Mouse (Mus musculus) yolk sac, embryonic 10.5 days (tissue): Measurements from ENCODE around the gene Anapc16.
"Not testable (repeated sequence)": the region's sequence is repeated elsewhere in the genome, so short reads cannot be mapped to it uniquely, and the experiment has no call there.

ENCODE experiments used
- DNase-seq: peaks from one replicate; pipeline ENCODE4 v3.0.0-alpha.2; 2017; ENCODE audit warnings: low spot score

Anapc16 gene

DNA sequence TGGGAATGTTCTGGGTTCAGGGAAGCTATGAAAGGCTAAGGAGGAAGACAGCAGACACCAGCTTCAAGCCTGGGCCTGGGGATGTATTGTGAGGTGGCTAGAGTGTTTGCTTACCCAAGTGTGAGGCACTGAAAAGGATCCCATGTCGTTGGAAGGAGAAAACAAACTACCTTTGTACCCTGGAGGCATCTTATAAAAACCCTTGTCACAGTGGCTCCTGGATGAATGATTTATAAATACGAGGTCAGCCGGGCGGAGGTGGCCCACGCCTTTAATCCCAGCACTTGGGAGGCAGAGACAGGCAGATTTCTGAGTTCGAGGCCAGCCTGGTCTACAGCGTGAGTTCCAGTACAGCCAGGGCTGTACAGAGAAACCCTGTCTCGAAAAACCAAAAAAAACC lies 1.3 kb downstream of the Anapc16 start:
- peak; percentile 68 for DNase-seq

DNA sequence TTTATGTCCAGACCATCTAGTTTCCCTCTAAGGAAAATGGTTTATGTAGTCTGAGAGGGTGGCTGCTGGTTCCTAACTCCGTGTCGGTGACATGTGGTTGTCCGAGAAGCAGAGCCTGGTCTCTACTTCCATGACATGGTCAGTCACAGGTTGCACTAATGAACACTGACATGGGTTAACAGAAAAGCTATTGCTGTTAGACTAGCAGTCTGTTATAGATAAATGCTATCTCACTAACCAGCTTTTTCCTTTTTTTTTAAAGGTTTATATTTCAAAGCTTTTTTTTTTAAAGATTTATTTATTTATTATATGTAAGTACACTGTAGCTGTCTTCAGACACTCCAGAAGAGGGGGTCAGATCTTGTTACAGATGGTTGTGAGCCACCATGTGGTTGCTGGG lies 3.9 kb downstream of the Anapc16 start:
- DNase-seq: no peak

DNA sequence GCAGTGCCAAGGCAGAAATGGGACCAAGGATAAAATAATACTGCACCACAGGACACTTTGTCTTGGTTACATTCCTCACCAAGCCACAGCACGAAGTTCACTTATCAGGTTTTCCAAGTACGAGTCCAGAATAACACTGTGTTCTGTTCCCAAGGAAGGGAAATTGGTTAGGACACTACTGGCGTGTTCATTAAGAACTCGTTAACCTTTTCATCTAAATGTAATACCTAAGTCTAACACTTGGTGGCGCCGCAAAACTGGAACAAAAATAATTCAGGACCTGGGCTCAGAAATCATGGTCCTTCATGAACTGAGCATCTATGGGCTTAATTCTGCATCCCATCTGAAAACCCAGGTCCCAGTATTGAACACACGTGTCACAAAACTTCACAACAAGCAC lies 5.3 kb downstream of the Anapc16 start:
- peak; percentile 43 for DNase-seq

DNA sequence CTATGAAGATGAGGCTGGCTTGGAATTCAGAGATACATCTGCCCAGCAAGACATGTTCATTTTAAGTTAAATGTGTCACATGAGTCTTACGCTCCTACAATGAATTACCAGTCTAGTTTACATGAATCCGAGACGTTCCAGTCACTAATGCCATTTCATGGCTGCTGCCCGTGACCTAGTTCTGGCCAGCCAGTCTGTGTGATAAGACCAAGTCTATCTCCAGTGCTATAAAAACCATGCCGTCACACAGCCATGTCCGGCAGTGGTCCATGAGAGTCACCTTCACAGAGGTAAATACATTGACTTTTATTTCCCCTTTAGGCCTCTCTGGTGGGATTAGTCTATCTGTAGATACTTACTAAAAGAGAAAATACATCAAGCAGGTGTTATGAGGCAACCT lies 7.0 kb downstream of the Anapc16 start:
- no peak for DNase-seq

DNA sequence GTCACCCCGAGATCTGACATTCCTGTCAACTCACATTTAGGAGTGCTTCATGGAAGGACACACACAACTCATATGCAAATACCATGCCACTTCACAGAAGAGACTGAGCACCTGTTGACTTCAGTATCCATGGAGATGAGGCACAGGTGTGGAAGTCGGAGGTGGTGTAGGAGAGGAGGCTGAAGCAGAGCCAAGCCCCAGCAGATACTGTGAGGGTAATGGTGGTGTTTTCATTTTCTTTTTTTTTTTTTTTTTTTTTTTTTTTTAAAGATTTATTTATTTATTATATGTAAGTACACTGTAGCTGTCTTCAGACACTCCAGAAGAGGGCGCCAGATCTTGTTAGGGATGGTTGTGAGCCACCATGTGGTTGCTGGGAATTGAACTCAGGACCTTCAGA lies 9.1 kb downstream of the Anapc16 start:
- DNase-seq: not testable (repeated sequence)

DNA sequence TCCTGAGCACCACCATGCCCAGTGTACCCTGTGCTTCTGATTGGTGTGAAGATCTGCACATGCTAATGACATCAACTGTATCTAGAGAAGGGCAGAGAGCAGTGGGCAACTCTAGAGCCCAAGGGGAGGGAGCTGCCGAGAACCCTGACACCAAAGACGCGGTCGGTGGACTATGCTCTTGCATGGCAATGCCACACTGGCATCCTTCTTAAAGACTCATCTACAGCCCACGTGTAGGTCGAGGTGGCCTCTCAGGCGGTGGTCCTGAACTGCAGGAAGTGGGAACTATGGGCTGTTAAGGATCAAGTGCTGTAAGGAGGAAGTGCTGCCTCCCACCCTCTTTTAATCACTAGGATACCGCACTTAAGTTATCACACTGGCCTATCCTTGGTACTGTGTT lies 10.9 kb downstream of the Anapc16 start:
- DNase-seq: no peak

DNA sequence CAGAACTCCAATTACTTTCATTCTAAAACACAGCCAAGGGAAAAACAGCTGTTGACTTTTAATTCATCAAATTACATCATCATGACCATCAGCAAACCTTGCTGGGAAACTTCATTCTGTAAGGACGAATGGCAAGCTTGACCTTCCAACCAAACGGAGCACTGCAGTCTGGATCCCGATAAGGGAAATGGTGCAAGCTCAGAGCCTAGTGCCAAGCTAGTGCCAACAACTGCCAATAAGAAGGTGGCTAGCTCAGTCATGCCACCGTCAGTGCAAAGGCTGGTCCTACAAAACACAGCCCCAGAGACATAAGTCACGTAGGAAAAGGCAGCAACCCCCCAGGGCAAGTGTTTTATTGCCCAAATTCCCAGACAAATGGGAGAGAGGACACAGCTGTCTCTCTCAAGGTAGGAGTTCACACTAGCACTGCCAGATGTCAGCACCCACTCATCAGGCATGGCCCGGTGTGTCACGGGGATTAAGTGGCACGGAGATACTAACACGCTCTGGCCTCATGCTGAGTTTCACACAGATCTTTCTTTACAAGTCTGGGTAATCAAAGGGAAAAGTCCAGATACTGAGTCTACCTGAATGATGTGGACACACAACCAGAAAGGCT lies 11.6 kb downstream of the Anapc16 start:
- DNase-seq: no peak

DNA sequence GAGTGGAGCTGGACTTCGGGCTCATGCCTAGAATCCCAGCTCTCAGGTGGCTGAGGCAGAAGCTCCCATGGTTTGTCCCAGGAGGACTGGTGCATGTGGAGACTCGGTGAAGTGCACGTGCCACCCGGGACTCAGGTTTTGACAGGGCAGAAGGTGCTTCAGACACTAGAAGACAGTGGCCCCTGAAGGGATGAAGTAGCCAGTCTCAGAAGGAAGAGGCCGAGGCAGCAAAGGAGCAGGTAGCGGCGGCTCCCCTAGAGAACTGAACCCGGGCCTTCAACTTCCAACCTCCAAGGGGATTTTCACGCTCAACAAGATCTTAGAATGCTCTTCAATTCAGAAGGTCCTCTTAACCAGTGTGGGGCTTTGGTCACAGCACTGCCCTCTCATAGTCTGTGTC lies 12.5 kb downstream of the Anapc16 start:
- no peak for DNase-seq

DNA sequence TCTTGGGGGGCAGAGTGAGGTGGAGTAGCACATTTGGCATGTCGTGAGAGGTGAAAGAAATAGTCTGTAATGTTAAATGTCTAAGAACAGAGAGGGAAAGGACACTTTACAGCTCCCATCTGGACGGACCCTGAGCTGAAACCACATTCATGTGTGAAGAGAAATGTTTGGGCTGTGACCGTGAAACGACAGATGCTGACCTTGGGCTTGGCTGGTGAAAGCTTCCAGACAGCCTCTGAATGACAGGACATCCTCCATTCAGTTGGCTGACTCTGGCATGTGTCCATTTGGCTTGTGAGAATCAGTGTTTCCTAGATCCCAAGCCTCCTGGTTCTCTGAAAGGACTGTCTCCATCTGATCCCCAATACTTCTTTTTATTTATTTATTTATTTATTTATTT lies 14.9 kb downstream of the Anapc16 start:
- no peak for DNase-seq

DNA sequence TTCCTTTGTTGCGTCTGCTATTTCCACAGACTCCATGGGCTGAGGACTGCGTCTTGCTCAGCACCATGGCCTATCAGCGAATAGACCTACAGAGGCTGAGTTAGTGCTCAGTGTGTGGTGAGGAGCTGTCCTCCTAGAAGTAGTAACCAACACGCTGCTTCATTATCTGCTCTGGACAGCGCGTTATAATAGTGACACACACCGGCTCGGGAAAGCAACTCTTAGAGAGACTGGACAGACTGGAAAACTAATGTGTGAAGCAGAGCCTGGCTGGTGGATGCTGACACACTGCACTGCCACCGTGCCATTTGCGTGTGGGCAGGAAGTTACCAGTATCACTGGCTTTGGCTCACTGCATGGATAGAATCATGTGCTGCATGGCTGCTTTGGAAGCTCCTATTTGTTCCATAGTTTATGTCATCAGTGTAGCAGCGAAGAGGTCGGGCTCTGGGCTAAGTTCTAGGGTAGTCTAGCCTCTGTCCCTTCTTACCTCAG lies 20.5 kb downstream of the Anapc16 start:
- DNase-seq: no peak

DNA sequence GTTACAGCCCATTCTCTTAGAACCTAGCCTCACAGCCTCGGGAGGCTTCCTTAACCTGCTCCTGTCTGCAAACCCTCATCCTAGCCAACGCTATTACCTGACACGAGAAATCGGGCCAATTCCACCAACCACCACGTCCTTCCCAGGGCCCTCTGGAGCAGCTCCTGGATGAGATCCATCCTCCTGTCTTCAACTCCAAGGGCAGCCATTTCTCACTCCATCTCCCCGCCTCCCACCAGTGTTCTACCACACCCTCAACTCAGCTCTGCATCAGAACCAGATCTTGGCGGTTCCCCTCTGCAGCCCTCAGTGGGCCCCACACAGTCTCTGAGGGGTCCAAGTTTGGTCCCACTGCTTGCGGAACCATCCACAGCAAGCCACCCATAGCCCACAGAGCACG lies 21.1 kb downstream of the Anapc16 start:
- DNase-seq: no peak

DNA sequence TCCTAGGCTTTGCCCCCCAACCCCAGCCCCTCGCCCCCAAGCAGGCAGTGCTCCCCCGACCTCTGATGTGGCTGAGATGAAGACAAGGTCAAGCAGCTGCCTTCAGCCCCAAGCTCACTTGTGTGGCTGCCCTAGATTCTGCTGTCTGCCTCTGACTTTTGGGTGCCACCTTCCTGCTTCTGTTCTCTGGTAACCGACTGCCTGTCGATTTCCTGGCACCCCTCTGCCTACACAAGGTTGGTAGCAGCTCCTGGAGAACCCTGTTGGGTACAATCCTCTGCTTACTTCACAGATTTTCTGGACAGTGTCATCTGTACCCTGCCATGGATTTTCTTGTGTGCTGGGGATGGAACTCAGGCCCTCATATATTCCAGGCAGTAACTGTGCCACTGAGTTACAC lies 21.6 kb downstream of the Anapc16 start:
- no peak for DNase-seq

DNA sequence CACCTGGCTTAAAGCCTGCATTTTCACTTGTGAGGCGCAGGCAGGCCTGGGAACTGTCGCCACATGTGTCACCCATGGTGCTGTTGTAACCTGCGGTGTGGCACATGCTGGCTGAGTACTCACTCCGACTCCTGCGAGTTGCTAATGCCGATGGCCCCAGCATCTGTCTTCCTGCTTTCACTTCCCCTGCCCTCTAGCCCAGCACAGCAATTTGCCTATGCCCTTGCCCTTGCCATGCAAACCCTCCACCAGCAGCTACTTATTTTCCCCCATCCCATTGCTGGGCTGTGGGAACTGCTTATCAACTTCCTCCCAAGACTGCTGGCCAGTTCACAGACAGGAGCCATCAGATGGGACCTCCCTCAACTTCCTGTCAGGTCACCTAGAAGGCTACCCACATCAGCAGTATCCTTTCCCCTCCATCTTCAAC lies 22.1 kb downstream of the Anapc16 start:
- DNase-seq: no peak

DNA sequence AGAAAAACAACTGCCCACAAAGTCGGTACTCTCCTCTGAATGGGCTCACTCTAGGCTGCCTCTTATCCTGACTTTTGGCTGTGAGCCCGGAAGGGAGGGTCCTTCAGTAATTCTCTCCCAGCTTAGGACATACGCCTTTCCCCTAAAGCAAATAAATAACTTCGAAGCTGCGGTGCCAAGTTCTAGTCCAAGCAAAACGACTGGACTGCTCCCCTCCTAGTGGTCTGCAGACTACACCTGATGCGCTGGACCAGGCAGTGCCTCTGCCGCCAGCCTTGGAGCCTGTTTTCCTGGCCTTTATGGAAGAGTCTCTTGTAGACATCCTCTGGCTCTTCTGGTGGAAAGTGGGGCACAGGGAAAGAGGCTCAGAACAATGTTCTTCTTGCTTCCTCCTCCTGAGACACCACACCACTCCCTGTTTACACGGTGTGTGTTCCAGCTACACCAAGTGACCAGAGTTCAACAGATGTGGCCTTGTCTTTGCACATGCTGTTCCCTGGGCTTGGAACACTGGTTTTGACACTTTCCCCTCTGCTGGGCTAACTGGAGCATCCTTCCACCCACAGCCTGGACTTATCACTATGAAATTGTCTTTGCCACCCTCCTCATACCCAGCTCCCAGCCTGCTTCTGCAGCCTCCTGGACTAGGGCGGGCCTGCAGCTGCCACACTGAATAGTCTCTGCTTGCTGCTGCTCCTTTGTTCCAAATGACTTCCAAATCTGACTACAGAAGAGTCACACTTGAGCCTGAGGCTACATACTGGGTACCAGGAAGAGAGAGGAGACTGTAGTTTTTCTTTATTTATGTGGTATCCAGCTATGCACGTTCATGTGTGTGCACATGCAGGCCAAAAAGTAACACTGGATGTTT lies 23.8 kb downstream of the Anapc16 start:
- no peak for DNase-seq

DNA sequence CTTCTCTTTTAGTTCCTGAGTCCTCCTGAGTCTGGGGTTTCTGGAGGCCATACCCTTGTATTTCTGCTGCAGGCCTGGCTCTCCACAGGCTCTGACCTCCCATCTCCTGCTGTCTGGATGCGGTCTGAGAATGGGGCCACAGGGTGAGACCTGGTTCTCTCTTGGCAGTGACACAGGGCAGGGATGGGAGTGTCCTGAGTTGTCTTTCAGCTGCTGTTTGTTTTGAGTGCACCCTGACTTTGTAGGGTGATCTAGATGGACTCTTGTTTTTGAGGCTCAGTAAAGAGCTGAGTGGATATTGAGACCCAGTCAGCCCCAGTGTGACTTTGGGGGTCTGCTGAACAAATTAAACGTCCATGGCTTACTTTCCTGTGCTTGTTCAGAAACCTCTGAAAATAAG lies 24.5 kb downstream of the Anapc16 start:
- no peak for DNase-seq

DNA sequence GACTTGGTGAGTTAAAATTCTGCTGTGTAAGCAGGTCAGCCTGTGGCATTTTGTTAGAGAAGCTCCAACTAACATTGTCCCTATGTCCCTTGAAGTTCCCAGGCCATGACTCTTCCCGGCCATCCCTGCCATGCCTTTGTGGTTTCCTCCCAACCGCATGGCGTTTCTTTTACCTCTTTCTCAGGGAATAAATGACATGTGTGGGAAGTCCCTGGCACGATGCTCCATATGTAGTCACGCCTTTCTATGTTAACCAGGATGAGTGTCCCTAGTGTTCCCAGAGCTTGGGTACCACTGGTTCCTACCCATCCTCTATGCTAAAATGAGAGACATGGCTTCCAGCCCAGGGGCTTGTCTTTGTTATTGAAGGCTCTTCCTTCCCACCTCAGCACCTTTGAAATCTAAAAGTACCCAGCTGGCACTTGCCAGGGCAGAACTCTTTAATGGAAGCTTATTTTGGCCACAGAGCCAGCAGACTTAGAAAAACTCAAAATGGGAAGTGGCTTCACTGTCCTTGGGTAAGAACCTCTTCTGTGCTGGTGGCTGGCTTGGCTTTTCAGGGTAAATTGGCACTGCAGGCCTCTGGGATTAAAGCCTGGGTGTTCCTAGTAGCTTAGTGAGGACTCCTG lies 25.1 kb downstream of the Anapc16 start:
- no peak for DNase-seq

DNA sequence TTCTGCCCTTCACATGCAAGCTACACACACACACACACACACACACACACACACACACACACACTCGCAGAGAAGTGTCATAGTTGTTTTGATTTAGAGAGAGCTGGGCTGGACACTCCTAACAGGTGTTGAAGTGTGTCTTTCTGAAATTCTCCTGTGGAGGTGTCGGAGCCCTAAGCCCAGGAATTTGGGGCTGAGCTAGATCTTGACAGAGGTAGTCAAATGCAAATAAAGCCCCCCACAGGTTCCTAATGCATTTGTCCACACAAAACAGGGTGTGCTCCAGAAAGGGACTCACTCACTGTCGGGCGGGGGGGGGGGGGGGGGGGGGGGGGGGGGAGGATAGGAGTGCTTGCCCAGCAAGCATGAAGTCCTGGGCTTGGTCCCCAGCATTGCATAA lies 25.8 kb downstream of the Anapc16 start:
- DNase-seq: no peak

DNA sequence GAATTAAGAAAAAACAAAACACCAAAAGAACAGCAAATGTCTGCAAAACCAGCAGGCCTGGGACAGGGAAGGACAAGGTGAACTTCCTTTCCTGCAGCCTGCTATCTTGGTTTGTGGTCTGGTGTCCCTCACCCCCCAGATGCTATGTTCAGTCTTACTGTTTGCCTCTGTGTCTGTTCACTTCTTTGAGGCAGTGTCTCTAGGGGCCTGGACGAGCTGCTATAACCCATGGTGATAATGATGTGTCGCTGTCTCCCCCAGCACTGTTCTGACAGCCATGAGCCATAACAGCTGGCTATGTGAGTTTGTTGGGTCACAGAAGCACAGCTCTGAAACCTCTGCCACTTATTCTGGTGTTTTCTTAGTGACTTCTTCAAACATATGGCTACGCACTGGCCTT lies 28.1 kb downstream of the Anapc16 start:
- DNase-seq: no peak

DNA sequence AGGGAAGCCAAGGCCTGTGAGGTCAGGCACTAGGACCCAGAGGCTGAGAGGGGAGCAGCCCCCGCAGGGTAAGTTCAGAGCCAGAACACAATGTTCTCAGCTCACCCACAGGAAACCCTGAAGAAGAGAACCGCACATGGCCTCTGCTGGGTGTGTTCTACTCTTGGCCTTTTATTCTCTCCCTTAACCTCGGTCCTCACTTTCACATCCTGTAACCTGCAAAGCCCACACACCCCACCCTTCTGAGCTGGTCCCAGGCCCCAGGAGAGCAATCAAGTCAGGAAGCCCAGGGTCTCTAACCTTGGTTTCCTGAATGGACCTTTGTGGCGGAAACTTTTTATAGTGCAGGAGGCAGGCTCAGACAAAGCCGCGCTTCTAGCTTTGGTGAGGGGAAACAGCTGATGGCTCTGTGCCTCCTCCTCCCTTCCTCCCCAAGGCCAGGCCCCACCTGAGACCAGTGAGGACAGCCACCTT lies 28.7 kb downstream of the Anapc16 start:
- DNase-seq: no peak

DNA sequence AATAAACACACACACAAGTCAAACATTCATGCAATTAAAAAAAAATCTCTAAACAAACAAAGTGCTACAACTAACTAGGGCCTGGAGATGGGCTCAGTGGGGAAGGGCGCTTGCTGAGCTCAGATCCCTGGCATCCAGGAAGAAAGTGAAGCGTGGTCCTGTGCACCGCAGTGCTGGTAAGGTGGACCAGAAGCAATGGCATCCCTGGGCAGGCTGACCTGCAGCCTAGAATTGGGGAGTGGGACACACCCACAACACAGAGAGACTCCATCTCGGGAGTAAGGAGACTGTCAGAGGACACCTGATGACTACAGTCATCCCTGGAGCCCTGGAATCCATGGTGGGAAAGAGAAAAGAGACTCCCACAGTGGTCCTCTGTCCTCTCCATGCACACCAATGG lies 29.5 kb downstream of the Anapc16 start:
- no peak for DNase-seq

DNA sequence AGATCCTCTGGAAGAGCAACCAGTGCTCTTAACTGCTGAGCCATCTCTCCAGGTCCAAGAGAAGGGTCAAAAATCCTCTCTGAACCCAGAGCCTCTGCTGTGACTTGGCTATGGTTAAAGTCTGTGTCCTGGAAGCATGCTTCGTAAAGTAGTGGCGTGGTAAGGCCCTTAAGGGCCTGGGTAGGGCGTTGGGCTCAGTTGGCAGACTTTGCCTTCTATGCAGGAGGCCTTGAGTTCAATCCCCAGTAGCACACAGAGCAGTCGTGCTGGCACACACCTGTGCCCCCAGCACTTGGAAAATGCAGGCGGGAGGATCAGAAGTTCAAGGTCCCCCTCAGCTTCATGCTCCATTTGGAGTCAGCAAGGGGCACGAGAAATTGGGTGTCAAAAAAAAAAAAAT lies 29.9 kb downstream of the Anapc16 start:
- DNase-seq: no peak

DNA sequence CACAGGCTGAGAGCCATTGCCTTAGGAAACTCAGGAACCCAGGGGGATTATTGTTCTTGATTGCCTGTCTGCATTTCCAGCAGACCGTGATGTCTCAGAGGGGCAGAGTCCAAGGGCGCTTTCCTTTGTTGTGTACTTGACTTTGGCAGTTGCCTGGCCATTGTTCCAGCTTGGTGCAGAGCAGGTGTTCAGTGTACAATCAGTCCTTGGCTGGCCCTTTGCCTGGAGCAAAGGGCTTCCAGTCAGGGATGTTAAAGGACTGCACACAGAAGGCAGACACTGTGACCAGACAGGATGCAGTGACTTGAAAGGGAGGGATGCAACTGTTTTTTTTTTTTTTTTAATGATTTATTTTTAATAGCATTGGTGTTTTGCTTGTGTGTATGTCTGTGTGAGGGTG lies 30.4 kb downstream of the Anapc16 start:
- DNase-seq: no peak

DNA sequence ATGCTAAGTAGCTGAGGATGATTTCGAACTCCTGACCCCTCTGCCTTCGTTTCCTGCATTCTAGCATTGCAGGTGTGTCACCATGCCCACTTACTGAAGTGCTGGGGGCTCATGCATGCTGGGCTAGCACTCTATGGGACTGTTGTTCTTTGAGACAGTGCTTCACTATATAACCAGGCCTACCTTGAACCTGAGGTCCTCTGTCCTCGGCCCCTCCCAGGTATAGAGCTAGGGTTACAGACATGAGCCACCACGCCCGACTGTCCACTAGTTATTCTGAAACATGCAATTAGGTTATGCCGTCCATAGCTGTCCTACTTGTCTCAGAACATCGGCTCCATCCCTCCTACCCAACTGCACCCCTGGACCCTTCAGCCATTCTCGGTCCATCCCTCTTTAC lies 31.1 kb downstream of the Anapc16 start:
- no peak for DNase-seq
